Mouse (Mus musculus): ENCODE data around the gene BC107364.
"Not testable (repeated sequence)": the region's sequence is repeated elsewhere in the genome, so short reads cannot be mapped to it uniquely, and the experiment has no call there.

The BC107364 gene

DNA sequence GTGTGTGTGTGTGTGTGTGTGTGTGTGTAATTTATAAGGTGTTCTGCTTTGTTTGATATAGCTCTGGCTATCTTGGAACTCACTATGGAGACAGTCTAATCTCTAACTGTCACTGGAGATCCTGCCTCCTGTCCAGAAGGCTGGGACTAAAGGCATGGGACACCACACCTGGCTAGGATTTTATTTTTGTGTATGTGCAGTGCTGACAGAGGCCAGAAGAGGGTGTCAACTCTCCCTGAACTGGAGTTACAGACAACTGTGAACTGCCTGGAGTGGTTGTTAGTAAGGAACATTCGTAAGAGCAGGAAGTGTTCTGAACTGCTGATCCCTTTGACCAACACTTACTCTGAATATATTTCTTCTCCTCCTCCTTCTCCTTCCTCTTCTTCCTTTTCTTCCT, 49.1 kb downstream of the BC107364 start:
- in situ Hi-C loops (cut with MboI; ENCODE audit: low pct_unique_long_range_greater_than_20kb in 1 of 2, low sequenced_read_pairs in 2 of 2, unreplicated experiment in 1 of 2) = loop anchor here (10.0 to 25.0 kb wide), 2 partner anchors 68 to 316 kb away; no protein-coding TSS in a partner anchor

- in situ Hi-C loops (cut with MboI; ENCODE audit: low pct_unique_long_range_greater_than_20kb in 1 of 2, low sequenced_read_pairs in 2 of 2, unreplicated experiment in 1 of 2) = loop anchor here (10.0 to 25.0 kb wide), 2 partner anchors 67 to 315 kb away; no protein-coding TSS in a partner anchor
These were observed 50.1 kb downstream of the BC107364 start for GRCm38 (mm10) chr3:96401832-96402501.

- in situ Hi-C loops (cut with MboI; ENCODE audit: low pct_unique_long_range_greater_than_20kb in 1 of 2, low sequenced_read_pairs in 2 of 2, unreplicated experiment in 1 of 2) = loop anchor here (10.0 to 25.0 kb wide), 2 partner anchors 67 to 314 kb away; no protein-coding TSS in a partner anchor
These were observed 50.7 kb downstream of the BC107364 start for GRCm38 (mm10) chr3:96401474-96401831.

GRCm38 (mm10) chr3:96398911-96399310, 53.2 kb downstream of the BC107364 start:
- in situ Hi-C loops (cut with MboI; ENCODE audit: low pct_unique_long_range_greater_than_20kb in 1 of 2, low sequenced_read_pairs in 2 of 2, unreplicated experiment in 1 of 2) = no loop called here

DNA sequence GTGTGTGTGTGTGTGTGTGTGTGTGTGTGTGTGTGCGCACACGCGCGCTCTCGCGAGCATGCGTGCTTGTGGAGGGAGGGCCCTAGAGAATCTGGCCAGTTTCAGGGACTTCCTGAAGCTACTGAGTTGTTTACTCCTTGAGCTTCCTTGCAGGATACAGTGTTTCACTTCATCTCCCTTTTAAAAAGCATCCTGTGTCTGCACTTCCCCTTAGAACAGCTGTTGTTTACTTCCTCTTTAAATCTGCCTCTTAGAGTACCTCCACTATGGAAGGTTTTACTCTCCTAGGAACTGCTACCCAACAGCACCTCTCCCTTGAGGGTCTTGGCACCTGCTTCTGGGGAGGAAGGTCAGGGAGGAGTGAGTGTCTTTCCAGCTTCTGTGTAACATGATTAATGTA, 55.2 kb downstream of the BC107364 start:
- in situ Hi-C loops (cut with MboI; ENCODE audit: low pct_unique_long_range_greater_than_20kb in 1 of 2, low sequenced_read_pairs in 2 of 2, unreplicated experiment in 1 of 2) = no loop called here

DNA sequence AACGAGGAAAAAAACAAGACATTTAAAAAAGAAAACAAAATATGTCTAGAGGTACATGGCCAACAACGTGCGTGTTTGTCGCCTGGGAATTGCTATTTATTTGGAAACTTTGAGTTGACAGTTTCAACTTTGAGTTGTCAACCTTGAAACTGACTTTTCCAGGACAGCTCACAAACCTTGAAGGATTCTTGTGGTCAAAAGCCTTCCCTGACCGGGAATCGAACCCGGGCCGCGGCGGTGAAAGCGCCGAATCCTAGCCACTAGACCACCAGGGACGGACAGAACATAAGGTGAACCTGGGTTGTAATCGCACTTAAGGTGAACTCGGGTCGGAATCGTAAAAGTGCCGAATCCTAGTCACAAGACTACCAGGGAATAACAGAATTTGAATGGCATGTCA, 64.9 kb downstream of the BC107364 start:
- in situ Hi-C loops (cut with MboI; ENCODE audit: low pct_unique_long_range_greater_than_20kb in 1 of 2, low sequenced_read_pairs in 2 of 2, unreplicated experiment in 1 of 2) = not testable (repeated sequence)
